Mouse (Mus musculus): ENCODE measurements around the gene Aprt. TPM values are rescaled to one million over a fixed set of nuclear protein-coding genes. Genes with fewer than 3 reads are reported as not detected.

Gene Aprt
- polyA plus RNA-seq (2016; fragmentation: Nextera tagmentation; extraction: Ambion mirVana): 237 and 268 TPM in 2 replicates

GRCm38 (mm10) chr8:122576648-122577022 lies at the start of gene Aprt:
Aprt (minus strand) TSS chr8:122576909.
- H3K27ac ChIP-seq: peak within 1 kb of the TSS; percentile 91
- peaks cover 37% of the 10 kb centered on the region for H3K36me3 ChIP-seq
- WGBS: under 1% methylated on average over 39 of the region's 39 CpGs
- DNase-seq (ENCODE audit: low spot score): peak; percentile 92
- no peaks in the 10 kb centered on the region for H3K27me3 ChIP-seq (ENCODE audit: insufficient read depth, poor library complexity, severe bottlenecking)
- H3K4me1 ChIP-seq (replicated peaks): peaks cover 82% of the 10 kb centered on the region
- H3K9me3 ChIP-seq: no peaks in the 10 kb centered on the region
- peak within 1 kb of the TSS; percentile 79 for H3K4me3 ChIP-seq

GRCm38 (mm10) chr8:122625811-122626210 lies 49.1 kb upstream of the Aprt start:
- Histone ChIP-seq H3K27ac (no peak overlapping the region), H3K27me3 (ENCODE audit: insufficient read depth, poor library complexity, severe bottlenecking) (peaks cover 23% of the 10 kb centered on the region), H3K9me3 (no peaks in the 10 kb centered on the region), H3K4me3 (no peak overlapping the region), H3K36me3 (no peaks in the 10 kb centered on the region), H3K4me1 (replicated peaks) (peaks cover 43% of the 10 kb centered on the region)
- 87% methylated on average over 9 of the region's 9 CpGs for WGBS
- no peak for DNase-seq (ENCODE audit: low spot score)

GRCm38 (mm10) chr8:122624653-122625052 lies 47.9 kb upstream of the Aprt start:
- peaks cover 46% of the 10 kb centered on the region for H3K4me1 ChIP-seq (replicated peaks)
- H3K27ac ChIP-seq: 0 out of 2 replicates have a peak overlapping the region, but pooled peaks have one; percentile 4
- H3K36me3 ChIP-seq: no peaks in the 10 kb centered on the region
- peaks cover 15% of the 10 kb centered on the region for H3K27me3 ChIP-seq (ENCODE audit: insufficient read depth, poor library complexity, severe bottlenecking)
- H3K4me3 ChIP-seq: no peak overlapping the region
- WGBS: 74% methylated on average over 5 of the region's 5 CpGs
- no peaks in the 10 kb centered on the region for H3K9me3 ChIP-seq
- DNase-seq (ENCODE audit: low spot score): no peak

- Histone ChIP-seq H3K9me3 (no peaks in the 10 kb centered on the region), H3K36me3 (no peaks in the 10 kb centered on the region), H3K27me3 (ENCODE audit: insufficient read depth, poor library complexity, severe bottlenecking) (peaks cover 15% of the 10 kb centered on the region), H3K27ac (no peak overlapping the region), H3K4me1 (replicated peaks) (peaks cover 45% of the 10 kb centered on the region), H3K4me3 (no peak overlapping the region)
- no peak for DNase-seq (ENCODE audit: low spot score)
- WGBS: 90% methylated on average over 17 of the region's 17 CpGs
Measured at GRCm38 (mm10) chr8:122623844-122624642, 47.3 kb upstream of the Aprt start.

- Histone ChIP-seq H3K27ac (no peak within 1 kb of the TSS), H3K4me1 (replicated peaks) (peaks cover 56% of the 10 kb centered on the region), H3K4me3 (no peak within 1 kb of the TSS), H3K27me3 (ENCODE audit: insufficient read depth, poor library complexity, severe bottlenecking) (peaks cover 4% of the 10 kb centered on the region; the same call in 1 of the 2 replicates), H3K9me3 (no peaks in the 10 kb centered on the region), H3K36me3 (no peaks in the 10 kb centered on the region)
- no peak for DNase-seq (ENCODE audit: low spot score)
- 70% methylated on average over 6 of the region's 6 CpGs for WGBS
Measured at GRCm38 (mm10) chr8:122622727-122623126, 46.0 kb upstream of the Aprt start, which contains the start of gene Pabpn1l. Pabpn1l (minus strand) TSS chr8:122622739.

GRCm38 (mm10) chr8:122620446-122620845 lies 43.7 kb upstream of the Aprt start:
- Histone ChIP-seq H3K9me3 (no peaks in the 10 kb centered on the region), H3K4me3 (no peak overlapping the region), H3K4me1 (replicated peaks) (peaks cover 56% of the 10 kb centered on the region), H3K27ac (peak overlapping the region; percentile 62; the same call in 1 of the 2 replicates), H3K27me3 (ENCODE audit: insufficient read depth, poor library complexity, severe bottlenecking) (no peaks in the 10 kb centered on the region), H3K36me3 (peaks cover 3% of the 10 kb centered on the region; the same call in 1 of the 2 replicates)
- WGBS: 36% methylated on average over 5 of the region's 5 CpGs
- no peak for DNase-seq (ENCODE audit: low spot score)

- Histone ChIP-seq H3K4me3 (no peak overlapping the region), H3K27ac (no peak overlapping the region), H3K36me3 (peaks cover 14% of the 10 kb centered on the region; the same call in 1 of the 2 replicates), H3K9me3 (no peaks in the 10 kb centered on the region), H3K27me3 (ENCODE audit: insufficient read depth, poor library complexity, severe bottlenecking) (no peaks in the 10 kb centered on the region), H3K4me1 (replicated peaks) (peaks cover 58% of the 10 kb centered on the region)
- no peak for DNase-seq (ENCODE audit: low spot score)
- 76% methylated on average over 6 of the region's 6 CpGs for WGBS
Measured at GRCm38 (mm10) chr8:122618660-122619378, 42.1 kb upstream of the Aprt start.

- DNase-seq (ENCODE audit: low spot score): peak; percentile 75
- Histone ChIP-seq H3K4me3 (no peak overlapping the region), H3K36me3 (peaks cover 14% of the 10 kb centered on the region; the same call in 1 of the 2 replicates), H3K27me3 (ENCODE audit: insufficient read depth, poor library complexity, severe bottlenecking) (no peaks in the 10 kb centered on the region), H3K9me3 (no peaks in the 10 kb centered on the region), H3K27ac (peak overlapping the region; percentile 60; the same call in 1 of the 2 replicates), H3K4me1 (replicated peaks) (peaks cover 53% of the 10 kb centered on the region)
- 41% methylated on average over 5 of the region's 7 CpGs for WGBS
Measured at GRCm38 (mm10) chr8:122617947-122618546, 41.3 kb upstream of the Aprt start.

- 75% methylated on average over 9 of the region's 9 CpGs for WGBS
- no peaks in the 10 kb centered on the region for H3K27me3 ChIP-seq (ENCODE audit: insufficient read depth, poor library complexity, severe bottlenecking)
- H3K27ac ChIP-seq: no peak overlapping the region
- peaks cover 50% of the 10 kb centered on the region for H3K4me1 ChIP-seq (replicated peaks)
- DNase-seq (ENCODE audit: low spot score): no peak
- no peak overlapping the region for H3K4me3 ChIP-seq
- peaks cover 14% of the 10 kb centered on the region; the same call in 1 of the 2 replicates for H3K36me3 ChIP-seq
- H3K9me3 ChIP-seq: no peaks in the 10 kb centered on the region
Measured at GRCm38 (mm10) chr8:122616181-122616905, 39.6 kb upstream of the Aprt start.

- DNase-seq (ENCODE audit: low spot score): peak; percentile 99
- Histone ChIP-seq H3K36me3 (peaks cover 14% of the 10 kb centered on the region; the same call in 1 of the 2 replicates), H3K4me1 (replicated peaks) (peaks cover 32% of the 10 kb centered on the region), H3K27ac (peak within 1 kb of the TSS; percentile 91), H3K4me3 (peak within 1 kb of the TSS; percentile 70), H3K9me3 (no peaks in the 10 kb centered on the region), H3K27me3 (ENCODE audit: insufficient read depth, poor library complexity, severe bottlenecking) (no peaks in the 10 kb centered on the region)
- under 1% methylated on average over 57 of the region's 57 CpGs for WGBS
Measured at GRCm38 (mm10) chr8:122611295-122612133, 34.8 kb upstream of the Aprt start, which contains the start of the genes Galns and Trappc2l. Galns (minus strand) TSS chr8:122611463. Trappc2l (plus strand) TSS chr8:122611640.

- H3K27me3 ChIP-seq (ENCODE audit: insufficient read depth, poor library complexity, severe bottlenecking): no peaks in the 10 kb centered on the region
- peaks cover 29% of the 10 kb centered on the region for H3K4me1 ChIP-seq (replicated peaks)
- no peaks in the 10 kb centered on the region for H3K9me3 ChIP-seq
- peak overlapping the region; percentile 91 for H3K27ac ChIP-seq
- peak; percentile 21 for DNase-seq (ENCODE audit: low spot score)
- peak overlapping the region; percentile 70 for H3K4me3 ChIP-seq
- H3K36me3 ChIP-seq: peaks cover 14% of the 10 kb centered on the region; the same call in 1 of the 2 replicates
- 6% methylated on average over 20 of the region's 20 CpGs for WGBS
Measured at GRCm38 (mm10) chr8:122610612-122611277, 34.0 kb upstream of the Aprt start.
